Mouse (Mus musculus): ENCODE data around the gene Sbno2. TPM values are rescaled to one million over a fixed set of nuclear protein-coding genes. Genes with fewer than 3 reads are reported as not detected.

Gene Sbno2
- total and polyA plus RNA-seq, 3 experiments: 9.7 to 24.2 (median 22.6) TPM

DNA sequence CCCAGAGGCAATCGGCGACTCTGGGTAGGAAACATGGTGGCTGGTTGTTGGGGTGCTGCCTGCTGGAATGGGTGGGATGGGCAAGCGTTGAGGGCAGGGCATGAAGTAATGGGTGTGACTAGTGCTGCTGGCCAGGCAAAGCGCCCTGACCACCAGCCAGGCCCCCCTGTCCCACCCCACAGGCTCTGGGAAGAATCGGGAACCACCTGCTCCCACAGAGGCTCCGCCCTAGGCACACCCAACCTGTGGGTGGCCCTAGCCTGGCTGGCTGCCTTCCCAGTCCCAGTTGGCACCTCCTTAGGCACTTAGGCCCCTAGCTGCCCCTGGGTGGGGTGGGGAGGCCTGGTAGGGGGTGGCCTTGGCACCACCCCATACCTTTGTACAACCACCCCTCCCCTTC is 40.5 kb upstream of the Sbno2 start:
- Histone ChIP-seq H3K4me2 (ENCODE audit: insufficient read depth, low read depth, poor library complexity, severe bottlenecking) (no peak overlapping the region), H3K4me3 (replicated peaks in 1 of 3; ENCODE audit: low read depth in 2 of 3, low read length in 2 of 3, poor library complexity in 1 of 3) (no peak overlapping the region), H3K27ac (ENCODE audit: insufficient read depth, low read depth) (no peak overlapping the region), H3K4me1 (ENCODE audit: control insufficient read depth in 1 of 2, insufficient read depth in 2 of 2) (peaks cover 31 to 54% of the 10 kb centered on the region in 2 experiments), H3K9me3 (replicated peaks; ENCODE audit: low read length) (no peaks in the 10 kb centered on the region), H3K79me2 (replicated peaks; ENCODE audit: control insufficient read depth, extremely low read depth, insufficient read depth, poor library complexity, severe bottlenecking) (peaks cover 19% of the 10 kb centered on the region), H3K36me3 (replicated peaks in 1 of 2; ENCODE audit: control insufficient read depth in 1 of 2, insufficient read depth in 1 of 2, low read length in 1 of 2) (peaks cover 31 to 42% of the 10 kb centered on the region in 2 experiments), H3K27me3 (replicated peaks) (no peaks in the 10 kb centered on the region), H3K9ac (ENCODE audit: insufficient read depth, low read depth) (no peak overlapping the region)
- TF ChIP-seq NRF1 (IDR thresholded peaks at IDR 0.05; ENCODE audit: low read depth, low read length): no peak
- TF ChIP-seq USF2 (conservative IDR thresholded peaks at IDR 0.05; ENCODE audit: low read depth, low read length): no peak
- no peak for TF ChIP-seq ZC3H11A (IDR thresholded peaks at IDR 0.05; ENCODE audit: low read depth, low read length)
- no peak for TF ChIP-seq NELFE (IDR thresholded peaks at IDR 0.05; ENCODE audit: low read depth, low read length)
- no peak for TF ChIP-seq POLR2AphosphoS2 (IDR thresholded peaks at IDR 0.05; ENCODE audit: low read depth, low read length)
- no peak for TF ChIP-seq USF1 (IDR thresholded peaks at IDR 0.05; ENCODE audit: low read depth, low read length)
- no peak for TF ChIP-seq JUND (conservative IDR thresholded peaks at IDR 0.05; ENCODE audit: low read depth, low read length)
- no peak for TF ChIP-seq ZKSCAN1 (IDR thresholded peaks at IDR 0.05; ENCODE audit: borderline replicate concordance, low read depth, low read length)
- TF ChIP-seq EP300 (IDR thresholded peaks at IDR 0.05; ENCODE audit: low read length): no peak
- TF ChIP-seq TCF12 (IDR thresholded peaks at IDR 0.05; ENCODE audit: low read depth, low read length): no peak
- TF ChIP-seq BHLHE40 (IDR thresholded peaks at IDR 0.05; ENCODE audit: low read depth, low read length): no peak
- no peak for TF ChIP-seq MAZ (IDR thresholded peaks at IDR 0.05; ENCODE audit: low read depth, low read length)
- no peak for TF ChIP-seq ZNF384 (IDR thresholded peaks at IDR 0.05; ENCODE audit: low read depth, low read length)
- TF ChIP-seq RAD21 (IDR thresholded peaks at IDR 0.05; ENCODE audit: low read depth, low read length): no peak
- no peak for TF ChIP-seq HCFC1 (IDR thresholded peaks at IDR 0.05; ENCODE audit: low read depth, low read length)
- TF ChIP-seq ZMIZ1 (IDR thresholded peaks at IDR 0.05; ENCODE audit: low read depth, low read length): no peak
- TF ChIP-seq MEF2A (IDR thresholded peaks at IDR 0.05; ENCODE audit: borderline replicate concordance, low read depth, low read length): no peak
- DNase-seq (ENCODE audit: extremely low read depth): no peak
- dilution Hi-C loops (cut with MboI; ENCODE audit: extremely low pct_ligation_motif_present, extremely low pct_unique_long_range_greater_than_20kb, low sequenced_read_pairs) (no loop called here), in situ Hi-C loops (cut with MboI; ENCODE audit: low pct_ligation_motif_present, low pct_unique_long_range_greater_than_20kb, low sequenced_read_pairs) (no loop called here)

DNA sequence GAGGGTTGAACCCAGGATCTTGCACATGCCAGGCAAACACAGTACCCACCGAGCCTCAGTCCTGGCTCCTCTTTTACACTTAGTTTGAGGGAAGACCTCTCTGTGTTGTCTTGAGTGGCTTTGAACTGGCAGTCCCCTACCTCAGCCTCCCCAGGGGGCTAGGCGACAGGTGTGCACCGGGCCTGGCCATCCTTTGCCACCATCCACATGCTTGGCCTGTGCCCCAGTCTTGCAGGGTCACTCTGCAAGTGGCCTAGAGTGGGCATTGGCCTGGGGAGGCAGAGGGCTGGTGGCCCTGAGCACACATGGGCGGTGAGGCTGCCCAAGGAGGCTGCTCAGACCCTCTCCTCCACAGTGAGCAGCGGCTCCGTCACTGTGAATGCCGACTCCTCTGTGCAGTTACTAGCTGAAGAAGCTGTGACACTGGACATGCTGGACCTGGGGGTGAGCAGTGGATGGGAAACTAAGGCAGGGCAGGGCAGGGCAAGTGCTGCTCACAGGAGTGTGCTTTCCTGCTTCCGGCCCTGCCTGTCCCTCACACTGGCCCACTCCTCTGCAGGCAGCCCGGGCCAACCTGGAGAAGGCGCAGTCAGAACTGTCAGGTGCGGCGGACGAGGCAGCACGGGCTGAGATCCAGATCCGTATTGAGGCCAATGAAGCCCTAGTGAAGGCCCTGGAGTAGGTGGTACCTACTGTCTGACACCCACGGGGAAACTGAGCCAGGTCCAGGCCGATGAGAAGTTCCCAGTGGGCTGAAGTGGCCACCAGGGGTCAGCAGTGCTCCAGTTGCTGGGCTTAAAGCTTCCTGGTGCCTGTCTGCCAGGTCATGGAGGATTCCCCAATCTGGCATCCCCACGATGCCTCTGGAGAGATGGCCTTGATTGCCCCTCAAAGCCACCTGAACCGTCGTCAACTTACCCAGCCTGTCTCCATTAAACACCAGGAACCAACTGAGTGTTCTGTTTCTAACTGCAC is 39.8 kb upstream of the Sbno2 start:
- Histone ChIP-seq H3K9ac (ENCODE audit: insufficient read depth, low read depth) (no peak overlapping the region), H3K9me3 (replicated peaks; ENCODE audit: low read length) (no peaks in the 10 kb centered on the region), H3K79me2 (replicated peaks; ENCODE audit: control insufficient read depth, extremely low read depth, insufficient read depth, poor library complexity, severe bottlenecking) (peaks cover 18% of the 10 kb centered on the region), H3K4me2 (ENCODE audit: insufficient read depth, low read depth, poor library complexity, severe bottlenecking) (no peak overlapping the region), H3K4me1 (ENCODE audit: control insufficient read depth in 1 of 2, insufficient read depth in 2 of 2) (peaks cover 31 to 60% of the 10 kb centered on the region in 2 experiments), H3K27me3 (replicated peaks) (peaks cover 5% of the 10 kb centered on the region), H3K4me3 (replicated peaks in 1 of 3; ENCODE audit: low read depth in 2 of 3, low read length in 2 of 3, poor library complexity in 1 of 3) (no peak overlapping the region), H3K36me3 (replicated peaks in 1 of 2; ENCODE audit: control insufficient read depth in 1 of 2, insufficient read depth in 1 of 2, low read length in 1 of 2) (peaks cover 31 to 42% of the 10 kb centered on the region in 2 experiments), H3K27ac (ENCODE audit: insufficient read depth, low read depth) (no peak overlapping the region)
- in situ Hi-C loops (cut with MboI; ENCODE audit: low pct_ligation_motif_present, low pct_unique_long_range_greater_than_20kb, low sequenced_read_pairs) (loop anchor here (5.0 kb wide), 1 partner anchor 158 kb away; the partner anchor contains the start of gene Cnn2), dilution Hi-C loops (cut with MboI; ENCODE audit: extremely low pct_ligation_motif_present, extremely low pct_unique_long_range_greater_than_20kb, low sequenced_read_pairs) (no loop called here)
- TF ChIP-seq ZC3H11A (IDR thresholded peaks at IDR 0.05; ENCODE audit: low read depth, low read length) (peak; percentile 68), MEF2A (IDR thresholded peaks at IDR 0.05; ENCODE audit: borderline replicate concordance, low read depth, low read length) (no peak), MAFK (IDR thresholded peaks at IDR 0.05; ENCODE audit: insufficient replicate concordance, low read length) (no peak), RAD21 (IDR thresholded peaks at IDR 0.05; ENCODE audit: low read depth, low read length) (peak; percentile 79), ZMIZ1 (IDR thresholded peaks at IDR 0.05; ENCODE audit: low read depth, low read length) (no peak), CTCF (conservative IDR thresholded peaks at IDR 0.05 in 1 of 2, IDR thresholded peaks at IDR 0.05 in 1 of 2; ENCODE audit: low read depth in 2 of 2, low read length in 2 of 2) (peak; percentile 61 to 88; a peak in 3 of 4 replicates), IRF4 (IDR thresholded peaks at IDR 0.05; ENCODE audit: low read depth, low read length) (peak; percentile 19; the same call in 1 of the 2 replicates), ELF1 (IDR thresholded peaks at IDR 0.05; ENCODE audit: low read depth, low read length) (peak; percentile 40; the same call in 1 of the 2 replicates), POLR2A (IDR thresholded peaks at IDR 0.05; ENCODE audit: low read depth, low read length) (no peak), SMC3 (IDR thresholded peaks at IDR 0.05; ENCODE audit: low read depth, low read length) (peak; percentile 94), BHLHE40 (IDR thresholded peaks at IDR 0.05; ENCODE audit: low read depth, low read length) (no peak), PAX5 (IDR thresholded peaks at IDR 0.05; ENCODE audit: low read length) (no peak)
- DNase-seq (ENCODE audit: extremely low read depth): no peak

Measured in CH12.LX (cell line).